Mouse (Mus musculus): ENCODE data around the gene Sdf4. TPM values are rescaled to one million over a fixed set of nuclear protein-coding genes. Genes with fewer than 3 reads are reported as not detected.

Sdf4 gene
- polyA plus RNA-seq, 1 experiment from 2014 or later: 160 TPM

DNA sequence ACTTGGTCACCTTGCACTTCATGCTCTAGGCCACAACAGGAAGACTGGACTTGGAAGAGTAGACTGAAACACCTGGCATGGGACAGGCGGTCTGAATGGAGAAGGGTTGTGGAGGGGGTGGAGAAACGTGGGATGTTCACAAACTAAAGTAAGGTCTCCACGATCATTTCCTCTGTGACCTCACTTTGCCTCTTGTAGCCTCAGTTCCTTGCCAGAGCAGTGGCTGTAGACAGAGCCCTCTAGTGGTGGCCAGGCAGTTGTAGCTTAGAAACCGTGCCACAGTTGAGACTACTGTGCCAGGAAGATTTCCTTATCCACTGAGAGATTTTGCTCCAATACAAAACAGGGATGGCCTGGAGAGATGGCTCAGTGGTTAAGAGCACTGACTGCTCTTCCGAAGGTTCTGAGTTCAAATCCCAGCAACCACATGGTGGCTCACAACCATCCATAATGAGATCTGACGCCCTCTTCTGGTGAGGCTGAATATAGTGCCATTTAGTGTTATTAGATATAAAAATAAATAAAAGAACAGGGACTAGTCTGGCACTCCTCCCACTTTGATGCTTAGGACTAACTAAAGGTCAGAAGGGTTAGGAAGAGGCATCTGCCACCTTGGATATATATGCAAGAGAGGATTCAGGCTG is 40.9 kb downstream of the Sdf4 start:
- Histone ChIP-seq H3K4me3 (no peak overlapping the region), H3K9ac (no peak overlapping the region), H3K4me2 (replicated peaks) (no peak overlapping the region), H3K36me3 (peaks cover 8% of the 10 kb centered on the region), H3K4me1 (peaks cover 29% of the 10 kb centered on the region), H3K27me3 (peaks cover 30% of the 10 kb centered on the region), H3K9me3 (no peaks in the 10 kb centered on the region), H3K27ac (no peak overlapping the region)
- 44% methylated on average over 6 of the region's 6 CpGs for WGBS
- no peak for ATAC-seq (ENCODE audit: low FRiP score, low read depth)

DNA sequence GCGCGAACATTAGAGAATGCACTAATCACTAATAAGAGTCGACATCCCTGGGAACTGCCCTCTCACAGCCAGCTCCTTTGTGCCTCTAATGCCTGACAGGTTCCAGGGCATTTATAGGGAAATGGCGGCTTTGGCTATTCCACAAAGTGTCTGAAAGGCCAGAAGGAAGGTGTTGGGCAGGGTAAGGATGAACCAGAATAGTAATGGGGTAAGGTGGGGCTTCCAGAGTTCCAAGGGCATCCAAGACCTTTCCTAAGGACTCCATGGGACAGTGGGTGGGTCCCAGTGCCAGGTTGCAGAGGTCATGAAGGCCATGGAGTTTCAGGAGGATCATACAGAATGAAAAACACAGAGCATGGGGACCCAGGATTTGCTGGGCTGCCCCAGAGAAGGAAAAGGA is 41.6 kb downstream of the Sdf4 start:
- Histone ChIP-seq H3K36me3 (peaks cover 4% of the 10 kb centered on the region), H3K9ac (no peak overlapping the region), H3K9me3 (no peaks in the 10 kb centered on the region), H3K27ac (no peak overlapping the region), H3K27me3 (peaks cover 30% of the 10 kb centered on the region), H3K4me1 (peaks cover 29% of the 10 kb centered on the region), H3K4me3 (peak overlapping the region; percentile 25; the same call in 1 of the 2 replicates), H3K4me2 (replicated peaks) (no peak overlapping the region; the same call in 1 of the 2 replicates)
- WGBS: 68% methylated on average over 4 of the region's 4 CpGs
- ATAC-seq (ENCODE audit: low FRiP score, low read depth): no peak

DNA sequence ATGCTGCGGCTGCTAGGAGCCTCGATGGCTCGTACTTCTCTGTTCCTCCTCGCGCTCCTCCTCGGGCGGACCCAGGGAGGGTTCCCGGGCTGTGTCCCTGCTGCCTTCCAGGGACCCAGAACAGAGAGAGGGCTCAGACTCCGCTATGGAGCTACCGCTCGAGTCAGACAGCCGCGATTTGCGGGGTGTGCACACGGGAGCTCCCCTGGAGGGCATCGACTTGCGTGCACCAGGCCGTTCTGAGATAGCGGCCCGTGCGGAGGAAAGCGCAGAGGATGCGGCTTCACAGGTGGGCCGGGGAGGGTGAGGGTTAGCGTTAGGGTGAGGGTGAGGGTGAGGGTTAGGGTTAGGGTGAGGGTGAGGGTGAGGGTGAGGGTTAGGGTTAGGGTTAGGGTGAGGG is 42.2 kb downstream of the Sdf4 start:
- peak overlapping the region; percentile 52 for H3K4me2 ChIP-seq (replicated peaks)
- WGBS: 7% methylated on average over 25 of the region's 25 CpGs
- no peaks in the 10 kb centered on the region for H3K36me3 ChIP-seq
- no peaks in the 10 kb centered on the region for H3K9me3 ChIP-seq
- peak overlapping the region; percentile 25 for H3K4me3 ChIP-seq
- peak overlapping the region; percentile 51; the same call in 1 of the 2 replicates for H3K9ac ChIP-seq
- no peak overlapping the region for H3K27ac ChIP-seq
- ATAC-seq (ENCODE audit: low FRiP score, low read depth): no peak
- H3K4me1 ChIP-seq: peaks cover 29% of the 10 kb centered on the region
- peaks cover 30% of the 10 kb centered on the region for H3K27me3 ChIP-seq

DNA sequence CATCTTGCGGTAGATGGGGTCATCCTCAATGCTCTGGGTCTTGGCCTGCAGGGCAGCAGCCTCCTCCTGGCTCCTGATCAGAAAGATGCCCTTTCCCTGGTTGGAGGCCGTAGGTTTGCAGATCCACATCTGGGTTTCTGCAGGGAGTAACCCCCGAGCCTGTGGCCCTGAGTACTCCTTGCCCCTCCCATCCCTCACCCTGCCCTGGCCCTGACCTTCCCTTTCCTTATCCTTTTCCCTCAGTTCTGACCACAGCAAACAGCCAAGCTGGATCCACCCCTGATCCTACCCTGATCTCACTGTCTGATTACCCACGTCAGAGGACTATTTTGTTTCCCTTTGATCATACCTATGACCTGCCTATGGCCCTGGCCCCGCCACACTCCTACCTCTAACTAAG is 52.1 kb downstream of the Sdf4 start:
- Histone ChIP-seq H3K27me3 (no peaks in the 10 kb centered on the region), H3K9me3 (no peaks in the 10 kb centered on the region), H3K4me1 (no peaks in the 10 kb centered on the region), H3K4me3 (no peak overlapping the region), H3K9ac (no peak overlapping the region), H3K4me2 (replicated peaks) (no peak overlapping the region), H3K36me3 (no peaks in the 10 kb centered on the region), H3K27ac (no peak overlapping the region)
- 58% methylated on average over 5 of the region's 5 CpGs for WGBS
- no peak for ATAC-seq (ENCODE audit: low FRiP score, low read depth)

DNA sequence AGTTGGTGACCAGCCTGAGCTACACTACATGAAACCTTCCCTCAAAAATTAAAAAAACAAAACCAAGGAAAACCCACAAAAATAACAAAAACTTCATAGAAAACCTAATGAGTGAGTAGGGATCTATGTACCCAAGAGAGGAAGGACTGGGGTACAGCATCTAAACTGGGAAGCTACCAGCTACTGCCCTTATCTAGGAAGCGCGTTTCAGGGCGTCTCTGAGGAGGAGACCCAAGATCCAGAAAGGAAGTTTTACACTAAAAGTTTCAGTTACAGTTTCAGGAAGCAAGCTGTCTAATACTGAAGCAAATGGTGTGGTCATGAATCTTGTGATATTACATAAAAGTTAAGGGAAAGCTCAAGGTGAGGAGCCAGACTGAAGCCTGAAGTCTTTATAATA is 57.1 kb downstream of the Sdf4 start:
- Histone ChIP-seq H3K9me3 (no peaks in the 10 kb centered on the region), H3K27ac (no peak overlapping the region), H3K36me3 (no peaks in the 10 kb centered on the region), H3K4me1 (no peaks in the 10 kb centered on the region), H3K4me2 (replicated peaks) (no peak overlapping the region), H3K27me3 (no peaks in the 10 kb centered on the region), H3K9ac (no peak overlapping the region), H3K4me3 (no peak overlapping the region)
- ATAC-seq (ENCODE audit: low FRiP score, low read depth): no peak
- 87% methylated on average over 3 of the region's 3 CpGs for WGBS

DNA sequence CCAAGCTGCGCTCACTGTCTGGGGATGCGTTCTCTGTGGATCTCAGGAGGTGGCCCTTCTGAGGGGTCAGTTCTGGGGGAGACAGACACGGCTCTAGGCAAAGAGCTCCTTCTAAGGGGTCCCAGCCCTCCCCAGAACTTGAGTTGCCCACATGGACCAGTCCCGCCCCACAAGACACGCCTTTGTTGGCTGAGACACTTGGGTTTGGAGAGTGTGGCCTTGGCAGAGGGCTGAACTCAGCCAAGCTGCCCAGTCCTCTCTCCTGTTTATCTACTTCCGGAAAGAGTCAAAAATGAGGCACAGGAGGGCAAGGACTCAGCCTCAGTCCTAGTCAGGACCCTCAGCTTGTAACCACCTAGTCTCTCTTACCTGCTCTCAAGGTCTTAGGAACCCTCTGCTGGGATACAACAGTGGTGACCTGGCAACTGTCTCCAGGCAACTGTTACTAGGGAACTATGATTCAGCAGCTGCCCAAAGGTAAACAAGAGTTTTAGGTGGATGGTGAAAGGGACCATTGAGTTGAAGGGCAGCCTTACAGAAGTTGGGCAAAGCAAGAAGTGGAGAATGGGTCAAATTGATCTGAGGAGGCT is 57.8 kb downstream of the Sdf4 start:
- no peak for ATAC-seq (ENCODE audit: low FRiP score, low read depth)
- Histone ChIP-seq H3K4me3 (no peak overlapping the region), H3K27me3 (no peaks in the 10 kb centered on the region), H3K4me2 (replicated peaks) (no peak overlapping the region), H3K4me1 (no peaks in the 10 kb centered on the region), H3K9ac (no peak overlapping the region), H3K9me3 (no peaks in the 10 kb centered on the region), H3K36me3 (no peaks in the 10 kb centered on the region), H3K27ac (no peak overlapping the region)
- 75% methylated on average over 6 of the region's 6 CpGs for WGBS

DNA sequence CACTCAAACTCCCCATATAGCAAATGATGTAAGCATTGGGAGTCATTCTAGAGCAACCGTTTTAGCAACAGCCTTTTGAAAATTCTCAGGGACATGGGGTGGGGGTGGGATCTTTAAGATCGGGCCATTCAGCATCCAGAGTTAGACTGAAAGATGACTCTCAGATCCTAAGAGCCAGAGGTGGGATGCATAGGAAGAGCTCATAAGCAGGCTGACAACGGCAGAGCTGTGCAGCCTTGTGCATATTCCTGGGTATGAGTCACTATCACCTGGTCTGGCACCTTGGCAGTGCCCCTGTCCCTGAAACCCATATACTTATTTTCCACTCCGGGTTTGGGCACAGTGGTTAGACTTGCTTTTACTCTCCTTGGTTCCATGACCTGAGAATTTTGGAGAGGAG is 60.4 kb downstream of the Sdf4 start:
- H3K9me3 ChIP-seq: no peaks in the 10 kb centered on the region
- H3K9ac ChIP-seq: no peak overlapping the region
- WGBS: 74% methylated on average over 4 of the region's 4 CpGs
- no peaks in the 10 kb centered on the region for H3K4me1 ChIP-seq
- no peak overlapping the region for H3K4me2 ChIP-seq (replicated peaks)
- no peak for ATAC-seq (ENCODE audit: low FRiP score, low read depth)
- no peaks in the 10 kb centered on the region for H3K36me3 ChIP-seq
- no peak overlapping the region for H3K27ac ChIP-seq
- no peak overlapping the region for H3K4me3 ChIP-seq
- H3K27me3 ChIP-seq: no peaks in the 10 kb centered on the region

DNA sequence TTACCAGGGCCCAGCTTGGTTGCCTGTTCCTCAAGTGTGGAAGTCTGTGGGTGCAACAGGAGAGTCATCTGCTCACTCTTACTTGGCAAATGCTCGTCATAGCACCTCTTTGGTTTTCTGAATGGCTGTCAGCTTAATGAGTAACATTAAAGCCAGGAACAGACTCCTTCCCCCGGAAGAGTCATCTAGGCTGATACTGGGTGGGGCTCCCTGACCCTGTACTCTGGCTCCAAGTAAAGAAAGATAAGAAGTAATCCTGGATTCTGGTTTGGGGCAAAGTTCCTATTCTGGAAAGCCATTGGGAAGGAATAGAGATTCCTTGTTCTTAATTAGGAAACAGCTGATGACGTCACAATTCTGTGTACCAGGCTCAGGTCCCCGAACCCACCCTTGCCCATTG is 61.5 kb downstream of the Sdf4 start:
- H3K27me3 ChIP-seq: no peaks in the 10 kb centered on the region
- peaks cover under 1% of the 10 kb centered on the region; the same call in 1 of the 2 replicates for H3K4me1 ChIP-seq
- no peaks in the 10 kb centered on the region for H3K9me3 ChIP-seq
- no peak for ATAC-seq (ENCODE audit: low FRiP score, low read depth)
- no peak overlapping the region for H3K9ac ChIP-seq
- H3K4me2 ChIP-seq (replicated peaks): no peak overlapping the region
- 87% methylated on average over 4 of the region's 4 CpGs for WGBS
- H3K4me3 ChIP-seq: no peak overlapping the region
- no peak overlapping the region for H3K27ac ChIP-seq
- H3K36me3 ChIP-seq: no peaks in the 10 kb centered on the region

DNA sequence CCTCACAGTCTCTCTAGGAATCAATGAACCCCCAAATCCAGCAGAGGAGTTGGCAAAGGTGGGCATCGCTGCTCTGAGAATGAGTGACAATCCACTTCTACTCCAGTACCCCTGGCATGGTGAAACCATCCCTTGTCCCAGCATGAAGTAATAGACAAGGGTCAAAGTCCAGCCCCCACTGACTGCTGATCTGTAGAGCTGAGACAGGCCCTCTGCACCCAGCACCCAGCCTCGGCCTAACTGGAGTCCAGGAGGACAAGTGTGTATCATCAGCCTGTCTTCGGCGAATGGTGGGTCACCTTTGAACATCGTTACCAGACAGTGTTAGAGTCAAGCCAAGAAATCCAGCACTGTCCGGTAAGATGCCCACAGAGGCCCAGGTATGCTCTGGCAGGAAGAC is 61.9 kb downstream of the Sdf4 start:
- Histone ChIP-seq H3K27me3 (no peaks in the 10 kb centered on the region), H3K27ac (no peak overlapping the region), H3K4me3 (no peak overlapping the region), H3K4me1 (peaks cover 6% of the 10 kb centered on the region; the same call in 1 of the 2 replicates), H3K9ac (no peak overlapping the region), H3K9me3 (no peaks in the 10 kb centered on the region), H3K4me2 (replicated peaks) (no peak overlapping the region), H3K36me3 (no peaks in the 10 kb centered on the region)
- 92% methylated on average over 6 of the region's 6 CpGs for WGBS
- no peak for ATAC-seq (ENCODE audit: low FRiP score, low read depth)

DNA sequence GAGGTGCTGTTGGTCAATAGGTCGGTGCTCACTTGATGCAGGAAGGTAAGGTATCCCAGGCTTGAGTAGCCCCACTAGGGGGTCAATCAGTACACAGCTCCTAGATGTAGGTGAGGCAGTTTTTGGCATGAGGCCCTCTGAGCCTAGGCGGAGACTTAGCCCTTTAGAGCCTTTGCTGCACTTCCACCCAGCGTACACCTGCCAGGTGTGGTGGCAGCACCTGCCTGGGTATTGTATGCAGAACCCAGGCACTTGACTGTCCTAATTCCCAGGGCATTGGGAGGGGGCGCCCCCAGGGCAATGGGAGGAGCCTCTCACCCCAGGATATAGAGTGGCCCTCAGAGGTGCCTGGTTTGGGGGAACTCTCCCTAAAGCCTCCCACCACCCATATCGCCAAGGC is 62.5 kb downstream of the Sdf4 start:
- ATAC-seq (ENCODE audit: low FRiP score, low read depth): no peak
- Histone ChIP-seq H3K4me2 (replicated peaks) (no peak overlapping the region), H3K36me3 (no peaks in the 10 kb centered on the region), H3K9me3 (no peaks in the 10 kb centered on the region), H3K4me3 (no peak overlapping the region), H3K27ac (no peak overlapping the region), H3K9ac (no peak overlapping the region), H3K27me3 (no peaks in the 10 kb centered on the region), H3K4me1 (peaks cover 10% of the 10 kb centered on the region; the same call in 1 of the 2 replicates)
- WGBS: 90% methylated on average over 5 of the region's 5 CpGs

DNA sequence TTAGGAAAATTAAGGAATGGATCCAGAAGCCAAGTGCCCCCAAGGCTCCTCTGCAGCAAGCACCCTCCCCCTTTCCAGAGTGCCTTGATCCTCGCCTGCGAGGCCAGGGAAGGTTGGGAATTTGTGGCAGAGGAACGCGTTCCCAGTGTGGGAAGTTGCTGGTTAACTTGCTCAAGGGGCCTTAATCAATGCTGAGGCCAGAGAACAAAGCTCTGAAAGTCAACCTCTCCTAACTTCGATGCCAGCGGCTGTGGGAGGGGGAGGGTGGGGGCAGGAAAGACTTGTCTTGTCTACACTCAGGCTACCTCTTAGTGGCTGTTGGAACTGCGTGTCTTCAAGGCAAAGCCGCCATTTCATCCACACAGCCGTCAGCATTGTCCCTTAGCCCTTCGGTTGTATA is 65.0 kb downstream of the Sdf4 start:
- WGBS: 68% methylated on average over 10 of the region's 10 CpGs
- H3K4me3 ChIP-seq: peak overlapping the region; percentile 17; the same call in 1 of the 2 replicates
- H3K27me3 ChIP-seq: no peaks in the 10 kb centered on the region
- H3K4me2 ChIP-seq (replicated peaks): peak overlapping the region; percentile 23
- H3K9me3 ChIP-seq: no peaks in the 10 kb centered on the region
- H3K27ac ChIP-seq: no peak overlapping the region
- ATAC-seq (ENCODE audit: low FRiP score, low read depth): no peak
- no peak overlapping the region for H3K9ac ChIP-seq
- H3K36me3 ChIP-seq: no peaks in the 10 kb centered on the region
- peaks cover 10% of the 10 kb centered on the region; the same call in 1 of the 2 replicates for H3K4me1 ChIP-seq

DNA sequence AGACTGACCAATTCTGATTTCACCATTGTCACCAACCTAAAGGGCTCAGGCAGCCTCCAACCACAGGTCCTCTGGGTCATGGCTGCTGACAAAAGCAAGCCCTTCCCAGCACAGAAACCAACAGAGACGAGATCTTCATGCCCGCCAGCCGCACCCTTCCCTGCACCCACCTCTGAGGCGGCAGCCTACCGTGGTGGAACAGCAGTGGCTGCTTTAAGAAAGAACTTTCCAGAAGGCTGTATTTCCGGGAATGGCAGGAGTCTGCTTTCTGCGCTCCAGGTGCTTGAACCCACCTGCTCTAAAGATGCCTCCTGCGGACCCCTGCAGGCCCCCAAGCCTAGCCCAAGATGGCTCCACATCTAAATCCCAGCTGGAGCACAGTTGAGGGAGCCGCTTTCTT is 66.2 kb downstream of the Sdf4 start:
- 74% methylated on average over 9 of the region's 9 CpGs for WGBS
- Histone ChIP-seq H3K27me3 (no peaks in the 10 kb centered on the region), H3K36me3 (no peaks in the 10 kb centered on the region), H3K4me2 (replicated peaks) (peak overlapping the region; percentile 27), H3K9me3 (no peaks in the 10 kb centered on the region), H3K4me1 (peaks cover 12% of the 10 kb centered on the region), H3K27ac (0 out of 2 replicates have a peak overlapping the region, but pooled peaks have one; percentile 33), H3K9ac (peak overlapping the region; percentile 56; the same call in 1 of the 2 replicates), H3K4me3 (peak overlapping the region; percentile 29)
- ATAC-seq (ENCODE audit: low FRiP score, low read depth): no peak

DNA sequence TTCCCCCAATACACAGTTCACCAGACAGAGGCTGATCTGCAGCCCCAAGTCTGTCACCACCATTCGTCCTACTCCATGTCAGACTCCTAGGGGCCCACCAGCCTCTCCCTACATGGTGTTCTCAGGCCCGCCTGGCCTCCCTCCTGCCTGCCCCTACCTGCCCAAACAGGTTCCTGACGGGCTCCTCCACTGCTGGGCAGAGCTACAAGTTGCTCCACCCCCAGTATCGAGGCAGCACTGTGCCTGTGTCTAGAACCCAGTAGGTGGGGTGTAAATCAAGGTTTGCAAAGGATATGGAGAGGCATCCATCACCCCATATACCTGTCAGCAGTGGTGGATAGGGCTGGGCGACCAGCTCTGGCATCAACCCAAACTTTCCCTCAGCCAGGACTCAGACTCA is 66.6 kb downstream of the Sdf4 start, which contains the start of gene Ttll10:
TSS of gene Ttll10 (minus strand) at position 154 of the 400 bp plus-strand sequence.
- Histone ChIP-seq H3K36me3 (no peaks in the 10 kb centered on the region), H3K4me1 (peaks cover 16% of the 10 kb centered on the region), H3K27ac (peak within 1 kb of the TSS; percentile 33; the same call in 1 of the 2 replicates), H3K4me2 (replicated peaks) (peak within 1 kb of the TSS; percentile 27), H3K4me3 (peak within 1 kb of the TSS; percentile 29), H3K9ac (peak within 1 kb of the TSS; percentile 56), H3K27me3 (no peaks in the 10 kb centered on the region), H3K9me3 (no peaks in the 10 kb centered on the region)
- WGBS: 27% methylated on average over 5 of the region's 5 CpGs
- peak; percentile 62 for ATAC-seq (ENCODE audit: low FRiP score, low read depth)

Measured in limb, embryonic 13.5 days (tissue).